Mouse (Mus musculus) heart, adult 8-10 months (tissue): ENCODE data around the gene Rabep1. TPM values are rescaled to one million over a fixed set of nuclear protein-coding genes. Genes with fewer than 3 reads are reported as not detected.
"Not testable (repeated sequence)": the region's sequence is repeated elsewhere in the genome, so short reads cannot be mapped to it uniquely, and the experiment has no call there.

Experiments
- DNase-seq: peaks from one replicate; pipeline ENCODE4 v3.0.0; 2022; ENCODE audit warnings: low spot score
- total RNA-seq, 4 experiments: library from RNA; stranded (reverse); gene quantifications; 2 replicates each; pipeline ENCODE4 v1.2.4; 2022

Rabep1 gene
- total RNA-seq, 4 experiments from 2014 or later = 35.9 to 40.8 (median 36.5) TPM

- DNase-seq = no peak
Observed at GRCm38 (mm10) chr11:70891616-70892015, 47.0 kb downstream of the Rabep1 start.

- DNase-seq = no peak
Observed at GRCm38 (mm10) chr11:70897680-70898079, 53.1 kb downstream of the Rabep1 start.

GRCm38 (mm10) chr11:70898182-70898581, 53.6 kb downstream of the Rabep1 start:
- DNase-seq = not testable (repeated sequence)

GRCm38 (mm10) chr11:70906681-70907080, 62.1 kb downstream of the Rabep1 start:
- no peak for DNase-seq

GRCm38 (mm10) chr11:70911323-70911722, 66.7 kb downstream of the Rabep1 start:
- no peak for DNase-seq

GRCm38 (mm10) chr11:70911920-70912319, 67.3 kb downstream of the Rabep1 start:
- DNase-seq = no peak

GRCm38 (mm10) chr11:70917896-70918295, 73.3 kb downstream of the Rabep1 start:
- no peak for DNase-seq

- DNase-seq = no peak
Observed at GRCm38 (mm10) chr11:70919524-70919923, 74.9 kb downstream of the Rabep1 start.

- no peak for DNase-seq
Observed at GRCm38 (mm10) chr11:70931461-70931860, 86.9 kb downstream of the Rabep1 start.

GRCm38 (mm10) chr11:70935316-70935715, 90.7 kb downstream of the Rabep1 start:
- no peak for DNase-seq

- no peak for DNase-seq
Observed at GRCm38 (mm10) chr11:70942596-70942995, 98.0 kb downstream of the Rabep1 start.

GRCm38 (mm10) chr11:70943651-70944050, 99.1 kb downstream of the Rabep1 start:
- DNase-seq = no peak

- DNase-seq = peak; percentile 26
Observed at GRCm38 (mm10) chr11:70944935-70945817, 100.6 kb downstream of the Rabep1 start.

- no peak for DNase-seq
Observed at GRCm38 (mm10) chr11:70954711-70955110, 110.1 kb downstream of the Rabep1 start.

- no peak for DNase-seq
Observed at GRCm38 (mm10) chr11:70960786-70961554, 116.4 kb downstream of the Rabep1 start.

- no peak for DNase-seq
Observed at GRCm38 (mm10) chr11:70964222-70964907, 119.8 kb downstream of the Rabep1 start.

GRCm38 (mm10) chr11:70969271-70969794, 124.8 kb downstream of the Rabep1 start:
- DNase-seq = no peak

GRCm38 (mm10) chr11:70969821-70970559, 125.4 kb downstream of the Rabep1 start, which contains the start of the genes Nup88 and Rpain:
TSS of gene Nup88 (minus strand) at chr11:70969973.
TSS of gene Rpain (plus strand) at chr11:70970213.
- DNase-seq = peak; percentile 95

- DNase-seq = no peak
Observed at GRCm38 (mm10) chr11:70970560-70971540, 126.3 kb downstream of the Rabep1 start.

GRCm38 (mm10) chr11:70972586-70972985, 128.0 kb downstream of the Rabep1 start:
- DNase-seq = no peak
